Mouse (Mus musculus): Measurements from ENCODE around the gene Ppp1r12b. TPM values are rescaled to one million over a fixed set of nuclear protein-coding genes. Genes with fewer than 3 reads are reported as not detected.

Ppp1r12b gene
- total and polyA plus RNA-seq, 3 experiments = 4.7 to 7.8 TPM; not detected in 1

DNA sequence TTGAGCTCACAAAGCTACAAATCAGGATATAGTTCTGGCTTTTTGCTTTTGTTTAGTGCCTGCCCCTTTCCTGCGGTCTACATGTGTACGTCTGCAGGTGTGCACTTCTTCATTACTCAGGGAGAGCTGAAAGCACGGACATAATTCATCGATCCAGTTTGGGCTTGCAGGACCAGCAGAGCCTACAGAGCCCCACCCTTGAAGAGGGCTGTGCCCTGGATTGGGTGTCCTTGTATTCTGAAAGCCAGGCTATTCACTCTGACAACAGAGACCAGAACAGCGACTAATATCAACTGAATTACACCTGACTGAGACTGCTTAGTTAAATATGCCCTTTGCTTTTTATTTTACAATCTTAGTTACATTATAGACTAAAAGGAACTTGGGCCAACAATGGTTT, 222.1 kb downstream of the Ppp1r12b start:
- H3K27me3 ChIP-seq (ENCODE audit: control insufficient read depth in 1 of 2, insufficient read depth in 2 of 2, low read length in 2 of 2) = peaks cover 0 to 9% of the 10 kb centered on the region in 2 experiments; a peak in 3 of 4 replicates
- TF ChIP-seq HCFC1 (IDR thresholded peaks at IDR 0.05; ENCODE audit: low read depth, low read length) = no peak
- no peak for TF ChIP-seq MXI1 (IDR thresholded peaks at IDR 0.05; ENCODE audit: low read depth, low read length)
- TF ChIP-seq TAL1 (IDR thresholded peaks at IDR 0.05; ENCODE audit: low read length) = no peak
- no peak for TF ChIP-seq MYC (IDR thresholded peaks at IDR 0.05; ENCODE audit: low read depth, low read length)
- no peak for TF ChIP-seq GATA1 (IDR thresholded peaks at IDR 0.05; ENCODE audit: low read depth, low read length)
- no peak for TF ChIP-seq MEF2A (IDR thresholded peaks at IDR 0.05; ENCODE audit: extremely low read depth, insufficient replicate concordance, low read depth, low read length, poor library complexity, severe bottlenecking)
- no peak for TF ChIP-seq ZNF384 (IDR thresholded peaks at IDR 0.05; ENCODE audit: low read depth, low read length)
- no peak for TF ChIP-seq SIN3A (IDR thresholded peaks at IDR 0.05; ENCODE audit: low read length)
- TF ChIP-seq POLR2AphosphoS2 (IDR thresholded peaks at IDR 0.05; ENCODE audit: low read length) = no peak
- no peak for TF ChIP-seq UBTF (IDR thresholded peaks at IDR 0.05; ENCODE audit: borderline replicate concordance, insufficient read depth, low read depth, low read length)
- TF ChIP-seq MAX (IDR thresholded peaks at IDR 0.05; ENCODE audit: low read length) = no peak

GRCm38 (mm10) chr1:134727256-134727655, 228.5 kb downstream of the Ppp1r12b start:
- Histone ChIP-seq H3K27me3 (ENCODE audit: control insufficient read depth in 1 of 2, insufficient read depth in 2 of 2, low read length in 2 of 2) (peaks cover 0 to 3% of the 10 kb centered on the region in 2 experiments; a peak in 2 of 4 replicates), H3K27ac (ENCODE audit: control insufficient read depth, low read depth, low read length) (no peak overlapping the region), H3K4me3 (ENCODE audit: control insufficient read depth in 1 of 2, insufficient read depth in 1 of 2, low read depth in 2 of 2, low read length in 2 of 2) (no peak overlapping the region), H3K9me3 (replicated peaks; ENCODE audit: insufficient read depth, low read length) (no peaks in the 10 kb centered on the region), H3K4me1 (ENCODE audit: control insufficient read depth in 1 of 2, insufficient read depth in 2 of 2, low read length in 2 of 2) (peaks cover 0 to 3% of the 10 kb centered on the region in 2 experiments; a peak in 1 of 4 replicates), H3K9ac (ENCODE audit: control insufficient read depth, low read depth, low read length, poor library complexity, severe bottlenecking) (no peak overlapping the region), H3K79me2 (ENCODE audit: control insufficient read depth, insufficient read depth, low read length, poor library complexity) (no peaks in the 10 kb centered on the region), H3K36me3 (ENCODE audit: control insufficient read depth in 1 of 2, insufficient read depth in 2 of 2, low read length in 2 of 2) (no peaks in the 10 kb centered on the region)
- DNase-seq (ENCODE audit: low read depth, low spot score) = peak; percentile 35
- TF ChIP-seq JUND (IDR thresholded peaks at IDR 0.05; ENCODE audit: low read depth, low read length) = no peak
- TF ChIP-seq MYB (IDR thresholded peaks at IDR 0.05; ENCODE audit: low read depth, low read length) = no peak
- TF ChIP-seq POLR2AphosphoS2 (IDR thresholded peaks at IDR 0.05; ENCODE audit: low read length) = no peak
- TF ChIP-seq NELFE (IDR thresholded peaks at IDR 0.05; ENCODE audit: low read depth, low read length) = no peak
- no peak for TF ChIP-seq ETS1 (IDR thresholded peaks at IDR 0.05; ENCODE audit: low read depth, low read length)
- TF ChIP-seq CTCF (IDR thresholded peaks at IDR 0.05 in 2 of 3, conservative IDR thresholded peaks at IDR 0.05 in 1 of 3; ENCODE audit: control insufficient read depth in 1 of 3, insufficient read depth in 1 of 3, low read depth in 2 of 3, low read length in 3 of 3, poor library complexity in 1 of 3, severe bottlenecking in 1 of 3) = no peak
- TF ChIP-seq BHLHE40 (IDR thresholded peaks at IDR 0.05; ENCODE audit: borderline replicate concordance, low read depth, low read length) = no peak
- TF ChIP-seq GATA1 (IDR thresholded peaks at IDR 0.05; ENCODE audit: low read depth, low read length) = no peak
- TF ChIP-seq ZNF384 (IDR thresholded peaks at IDR 0.05; ENCODE audit: low read depth, low read length) = no peak
- no peak for TF ChIP-seq RAD21 (IDR thresholded peaks at IDR 0.05; ENCODE audit: low read depth, low read length)
- TF ChIP-seq MAFK (IDR thresholded peaks at IDR 0.05; ENCODE audit: borderline replicate concordance, low read depth, low read length) = no peak
- TF ChIP-seq TBP (IDR thresholded peaks at IDR 0.05; ENCODE audit: low read depth, low read length) = no peak
- TF ChIP-seq HCFC1 (IDR thresholded peaks at IDR 0.05; ENCODE audit: low read depth, low read length) = no peak
- TF ChIP-seq TCF12 (IDR thresholded peaks at IDR 0.05; ENCODE audit: low read depth, low read length) = no peak
- TF ChIP-seq POLR2AphosphoS5 (IDR thresholded peaks at IDR 0.05; ENCODE audit: borderline replicate concordance, low read depth, low read length) = no peak
- no peak for TF ChIP-seq SMC3 (IDR thresholded peaks at IDR 0.05; ENCODE audit: low read depth, low read length)

More for the DNA sequence above, 222.1 kb downstream of the Ppp1r12b start:
- H3K9me3 ChIP-seq (replicated peaks; ENCODE audit: insufficient read depth, low read length) = no peaks in the 10 kb centered on the region
- no peaks in the 10 kb centered on the region for H3K79me2 ChIP-seq (ENCODE audit: control insufficient read depth, insufficient read depth, low read length, poor library complexity)
- H3K4me1 ChIP-seq (ENCODE audit: control insufficient read depth in 1 of 2, insufficient read depth in 2 of 2, low read length in 2 of 2) = no peaks in the 10 kb centered on the region
- H3K9ac ChIP-seq (ENCODE audit: control insufficient read depth, low read depth, low read length, poor library complexity, severe bottlenecking) = no peak overlapping the region
- no peak overlapping the region for H3K27ac ChIP-seq (ENCODE audit: control insufficient read depth, low read depth, low read length)
- no peaks in the 10 kb centered on the region for H3K36me3 ChIP-seq (ENCODE audit: control insufficient read depth in 1 of 2, insufficient read depth in 2 of 2, low read length in 2 of 2)
- H3K4me3 ChIP-seq (ENCODE audit: control insufficient read depth in 1 of 2, insufficient read depth in 1 of 2, low read depth in 2 of 2, low read length in 2 of 2) = no peak overlapping the region
- DNase-seq (ENCODE audit: low read depth, low spot score) = no peak

Data from MEL (cell line).